Mouse (Mus musculus) G1E (cell line): Measurements from ENCODE around the gene Lpcat4. TPM values are rescaled to one million over a fixed set of nuclear protein-coding genes. Genes with fewer than 3 reads are reported as not detected.
"Not testable (repeated sequence)": the region's sequence is repeated elsewhere in the genome, so short reads cannot be mapped to it uniquely, and the experiment has no call there.

Experiments
- ATAC-seq: 2 replicates; pipeline ENCODE4 v1.8.0; 2016; ENCODE audit warnings: mild to moderate bottlenecking; ENCODE audit not compliant: insufficient number of reproducible peaks, poor library complexity, low FRiP score, severe bottlenecking; ENCODE audit errors: extremely low read depth
- DNase-seq: peaks from one replicate; pipeline ENCODE4 v3.0.0; 2012; ENCODE audit warnings: low spot score
- H3K27me3 ChIP-seq: 2 replicates; pipeline ENCODE4 v1.6.1; 2012; ENCODE audit warnings: mild to moderate bottlenecking, low read length, inconsistent platforms; ENCODE audit not compliant: insufficient read depth
- H3K36me3 ChIP-seq: replicated peaks from 2 replicates; pipeline ENCODE3; 2012; ENCODE audit warnings: mild to moderate bottlenecking, inconsistent platforms
- H3K4me1 ChIP-seq: 2 replicates; pipeline ENCODE4 v1.6.1; 2012; ENCODE audit warnings: low read depth, low read length, inconsistent platforms, mixed read lengths; ENCODE audit not compliant: insufficient read depth
- H3K4me3 ChIP-seq: 2 replicates; pipeline ENCODE4 v1.5.1; 2012; ENCODE audit warnings: low read depth, mild to moderate bottlenecking, inconsistent platforms, low read length, moderate library complexity, mixed read lengths
- H3K9me3 ChIP-seq: replicated peaks from 2 replicates; pipeline ENCODE4 v1.6.1; 2012; ENCODE audit warnings: inconsistent platforms
- CTCF ChIP-seq: IDR thresholded peaks from 2 replicates; pipeline ENCODE4 v1.5.1; 2012; ENCODE audit warnings: low read depth, low read length, inconsistent platforms, mixed read lengths
- GATA1 ChIP-seq: IDR thresholded peaks from 2 replicates; pipeline ENCODE4 v1.6.1; 2012; ENCODE audit warnings: borderline replicate concordance, low read length, inconsistent platforms, mixed read lengths
- GATA2 ChIP-seq: IDR thresholded peaks from 2 replicates; pipeline ENCODE4 v1.6.1; 2012; ENCODE audit warnings: low read depth, low read length, inconsistent platforms, borderline replicate concordance
- POLR2AphosphoS5 ChIP-seq: IDR thresholded peaks from 2 replicates; pipeline ENCODE4 v1.6.1; 2012; ENCODE audit warnings: low read depth, low read length, inconsistent platforms; ENCODE audit not compliant: insufficient replicate concordance
- TAL1 ChIP-seq: conservative IDR thresholded peaks from 2 replicates; pipeline ENCODE4 v1.6.1; 2012; ENCODE audit warnings: low read depth, low read length, inconsistent platforms, mixed read lengths
- polyA plus RNA-seq: library from polyadenylated mRNA; stranded (reverse); fragments of >175 nt; gene quantifications from 2 replicates; pipeline ENCODE4 v1.2.3, GENCODE M21; 2012
- total RNA-seq, 2 experiments: library from RNA; stranded (forward) in 1 of 2; stranded (reverse) in 1 of 2; fragments of 200-1000 nt in 1 of 2; fragments of >200 nt in 1 of 2; fragmentation: Nextera tagmentation in 1 of 2; gene quantifications; 2 replicates each; pipeline ENCODE4 v1.2.3; 2014 to 2017

Lpcat4 gene
- total and polyA plus RNA-seq, 3 experiments = 2.4 to 54.2 (median 20.2) TPM

DNA sequence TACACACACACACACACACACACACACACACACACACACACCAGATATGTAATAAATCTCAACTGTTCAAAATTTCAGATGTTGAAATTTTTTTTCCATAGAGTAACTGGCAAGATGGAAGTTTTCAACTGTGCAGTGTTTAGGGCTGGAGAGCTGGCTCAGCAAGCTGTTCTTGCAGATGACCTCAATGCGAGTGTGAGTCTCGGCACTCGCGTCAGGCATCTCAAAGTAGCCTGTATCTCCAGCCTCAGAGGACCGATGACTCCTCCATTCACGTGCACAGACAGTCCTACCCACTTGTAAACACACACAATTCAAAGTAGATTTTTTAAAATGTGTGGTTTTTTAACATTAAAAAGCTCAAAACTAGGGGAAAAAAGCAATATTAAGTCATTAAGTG lies 34.2 kb downstream of the Lpcat4 start:
- Histone ChIP-seq H3K4me1 (no peaks in the 10 kb centered on the region), H3K36me3 (peaks cover 12% of the 10 kb centered on the region), H3K4me3 (no peak overlapping the region), H3K27me3 (no peaks in the 10 kb centered on the region), H3K9me3 (no peaks in the 10 kb centered on the region)
- DNase-seq (no peak), ATAC-seq (no peak)
- TF ChIP-seq GATA1 (no peak), GATA2 (no peak), CTCF (no peak), POLR2AphosphoS5 (no peak), TAL1 (no peak)

DNA sequence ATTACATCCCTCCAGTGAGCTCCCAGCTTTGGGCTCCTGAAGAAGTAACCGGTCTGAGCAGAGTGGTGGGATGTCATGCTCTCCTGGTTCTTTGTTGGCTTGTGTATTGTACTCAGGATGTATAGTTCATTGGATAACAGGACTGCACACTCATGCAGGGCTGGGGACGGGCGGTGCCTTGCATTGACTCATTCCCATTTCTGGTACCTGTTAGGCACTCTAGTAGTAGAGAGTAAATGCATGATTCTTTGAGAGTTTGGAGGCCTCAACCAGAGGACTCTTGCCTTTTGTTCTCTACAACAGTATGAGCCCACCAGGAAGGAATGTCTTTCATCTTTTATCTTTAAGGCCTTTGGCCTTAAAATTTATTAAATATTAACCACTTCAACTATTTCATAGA lies 37.6 kb downstream of the Lpcat4 start:
- Histone ChIP-seq H3K27me3 (no peaks in the 10 kb centered on the region), H3K4me1 (no peaks in the 10 kb centered on the region), H3K4me3 (no peak overlapping the region), H3K36me3 (peaks cover 7% of the 10 kb centered on the region), H3K9me3 (no peaks in the 10 kb centered on the region)
- no peak for TF ChIP-seq GATA1
- TF ChIP-seq GATA2 = no peak
- no peak for TF ChIP-seq CTCF
- no peak for TF ChIP-seq POLR2AphosphoS5
- no peak for TF ChIP-seq TAL1
- no peak for ATAC-seq
- no peak for DNase-seq

DNA sequence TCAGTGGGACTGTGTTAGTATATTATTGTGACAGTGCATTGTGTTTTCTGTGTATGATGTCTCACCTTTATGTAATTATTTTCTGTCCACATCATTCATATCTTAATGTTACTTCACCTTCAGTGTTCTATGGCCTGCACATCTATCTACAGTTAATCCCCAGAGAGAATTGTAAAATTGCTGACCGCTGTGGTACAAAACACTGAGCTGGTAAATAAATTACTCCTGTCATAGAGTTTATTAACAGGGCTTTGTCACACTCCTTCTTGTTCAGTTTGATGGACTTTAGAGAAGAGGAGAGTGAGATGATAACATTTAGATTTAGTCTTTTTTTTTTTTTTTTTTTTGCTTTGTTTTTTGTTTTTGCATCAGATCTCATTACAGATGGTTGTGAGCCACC lies 43.6 kb downstream of the Lpcat4 start:
- Histone ChIP-seq H3K4me3 (no peak overlapping the region), H3K36me3 (no peaks in the 10 kb centered on the region), H3K27me3 (no peaks in the 10 kb centered on the region), H3K9me3 (no peaks in the 10 kb centered on the region), H3K4me1 (peaks cover 11% of the 10 kb centered on the region)
- TF ChIP-seq GATA2 (no peak), TAL1 (no peak), GATA1 (no peak), CTCF (no peak), POLR2AphosphoS5 (no peak)
- no peak for ATAC-seq
- DNase-seq = no peak

- Histone ChIP-seq H3K4me1 (peaks cover 11% of the 10 kb centered on the region), H3K27me3 (no peaks in the 10 kb centered on the region), H3K4me3 (peak overlapping the region; percentile 72), H3K36me3 (no peaks in the 10 kb centered on the region), H3K9me3 (no peaks in the 10 kb centered on the region)
- DNase-seq (peak; percentile 24), ATAC-seq (peak; percentile 81)
- TF ChIP-seq CTCF (no peak), POLR2AphosphoS5 (no peak), GATA1 (no peak), GATA2 (no peak), TAL1 (no peak)
Measured at GRCm38 (mm10) chr2:112284363-112285030, 45.2 kb downstream of the Lpcat4 start.

- Histone ChIP-seq H3K27me3 (no peaks in the 10 kb centered on the region), H3K4me1 (peaks cover 11% of the 10 kb centered on the region), H3K4me3 (no peak overlapping the region; the same call in 1 of the 2 replicates), H3K9me3 (no peaks in the 10 kb centered on the region), H3K36me3 (no peaks in the 10 kb centered on the region)
- ATAC-seq (no peak), DNase-seq (no peak)
- TF ChIP-seq CTCF (no peak), POLR2AphosphoS5 (no peak), GATA2 (no peak), GATA1 (no peak), TAL1 (no peak)
Measured at GRCm38 (mm10) chr2:112285031-112285390, 45.7 kb downstream of the Lpcat4 start.

- not testable (repeated sequence) for H3K36me3 ChIP-seq, H3K4me3 ChIP-seq, ATAC-seq, DNase-seq, H3K9me3 ChIP-seq, H3K27me3 ChIP-seq
- peaks cover 11% of the 10 kb centered on the region for H3K4me1 ChIP-seq
Measured at GRCm38 (mm10) chr2:112286062-112286461, 46.8 kb downstream of the Lpcat4 start.
